Mouse (Mus musculus) neural tube, postnatal 0 days (tissue): ENCODE results near the gene Nek7. TPM values are rescaled to one million over a fixed set of nuclear protein-coding genes. Genes with fewer than 3 reads are reported as not detected.

Experiments used
- polyA plus RNA-seq: library from polyadenylated mRNA; unstranded; fragments of >200 nt; fragmentation: Nextera tagmentation; extraction: Ambion mirVana; gene quantifications from 2 replicates; pipeline ENCODE4 v1.2.1, GENCODE M21; 2015

The Nek7 gene
- 14.3 and 18.5 TPM in 2 replicates for polyA plus RNA-seq

GRCm38 (mm10) chr1:138619996-138620461, at the start of gene Nek7:
Gene Nek7 (minus strand): TSS chr1:138620141.

Other genes starting within 250 kb of the Nek7 start
- 1.5 and 1.8 TPM in 2 replicates for gene Lhx9, start 228.4 kb upstream of the Nek7 start, polyA plus RNA-seq
- 41.8 and 47.6 TPM in 2 replicates for gene 2310009B15Rik, start 236.7 kb upstream of the Nek7 start, polyA plus RNA-seq